Mouse (Mus musculus) lung, postnatal 10 days (tissue): ENCODE data around the gene 5530401A14Rik.
A peak's percentile ranks its signal among the peaks of the same experiment; 100 is the strongest.

Experiments used
- DNase-seq: peaks from one replicate; pipeline ENCODE4 v3.0.0; 2021

The 5530401A14Rik gene

DNA sequence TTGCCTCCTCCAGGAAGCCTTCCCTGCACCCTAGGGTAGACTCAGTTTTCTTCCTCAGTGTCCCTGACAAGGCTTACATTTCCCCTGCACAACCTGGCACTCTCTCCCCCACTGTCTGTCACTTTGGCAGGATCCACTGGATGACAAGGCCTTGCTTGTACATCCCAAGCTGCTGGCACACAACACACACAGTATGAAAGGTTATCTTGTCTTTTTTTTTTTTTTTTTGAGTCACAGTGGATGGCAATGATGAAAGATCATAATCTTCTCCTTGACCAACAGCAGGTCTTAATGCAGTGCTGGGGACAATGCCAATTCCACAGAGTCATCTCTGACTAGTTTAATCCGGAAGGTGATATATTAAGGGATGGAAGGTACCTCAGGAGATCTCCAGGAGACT lies 77.0 kb downstream of the 5530401A14Rik start:
- DNase-seq: no peak

DNA sequence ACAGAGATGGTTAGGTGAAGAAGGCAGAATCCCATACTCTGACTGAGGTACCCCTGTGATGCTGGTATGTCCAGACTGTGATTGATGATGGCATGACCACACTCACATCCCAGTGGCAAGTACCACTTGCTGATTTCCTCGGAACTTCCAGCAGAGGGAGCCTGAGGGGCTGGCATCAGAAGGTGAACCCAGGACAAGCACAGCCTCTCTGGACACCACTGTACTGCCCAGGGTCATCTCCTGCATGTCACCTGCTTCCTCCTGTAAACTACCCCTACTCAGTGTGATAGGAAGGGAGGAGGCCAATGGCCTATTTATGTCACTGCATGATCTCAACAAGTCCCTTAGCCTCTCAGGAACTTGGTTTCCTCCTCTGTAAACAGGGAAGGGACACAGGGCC lies 80.5 kb downstream of the 5530401A14Rik start:
- DNase-seq: peak; percentile 21

GRCm38 (mm10) chr11:81942167-81942566 lies 81.7 kb downstream of the 5530401A14Rik start:
- DNase-seq: no peak
